Mouse (Mus musculus) CH12.LX (cell line): ENCODE data around the gene Pknox1. TPM values are rescaled to one million over a fixed set of nuclear protein-coding genes. Genes with fewer than 3 reads are reported as not detected.
"Not testable (repeated sequence)": the region's sequence is repeated elsewhere in the genome, so short reads cannot be mapped to it uniquely, and the experiment has no call there.

Experiments
- DNase-seq: peaks from one replicate; pipeline ENCODE4 v3.0.0-alpha.2; 2013; ENCODE audit errors: extremely low read depth
- H3K27ac ChIP-seq: 2 replicates; pipeline ENCODE4 v1.5.1; 2012; ENCODE audit warnings: low read depth, mild to moderate bottlenecking, control low read depth, moderate library complexity; ENCODE audit not compliant: insufficient read depth
- H3K27me3 ChIP-seq: replicated peaks from 2 replicates; pipeline ENCODE3; 2012; ENCODE audit warnings: inconsistent platforms
- H3K36me3 ChIP-seq, 2 experiments: replicated peaks in 1 of 2; 2 replicates each; pipeline versions ENCODE3 to v1.6.1; 2012; ENCODE audit warnings: inconsistent platforms in 1 of 2, low read length in 1 of 2, mild to moderate bottlenecking in 1 of 2, mixed read lengths in 1 of 2, moderate library complexity in 1 of 2; ENCODE audit not compliant: control insufficient read depth in 1 of 2, insufficient read depth in 1 of 2
- H3K4me1 ChIP-seq, 2 experiments: 2 replicates each; pipeline ENCODE4 v1.6.1; 2012; ENCODE audit warnings: inconsistent platforms in 1 of 2, moderate library complexity in 1 of 2; ENCODE audit not compliant: insufficient read depth in 2 of 2, control insufficient read depth in 1 of 2
- H3K4me2 ChIP-seq: 2 replicates; pipeline ENCODE4 v1.6.1; 2012; ENCODE audit warnings: low read depth, mild to moderate bottlenecking, control low read depth; ENCODE audit not compliant: poor library complexity, insufficient read depth, severe bottlenecking
- H3K4me3 ChIP-seq, 3 experiments: fragments of 150-350 bp in 1 of 3; sonication (generic) in 1 of 3; replicated peaks in 1 of 3; 2 replicates each; pipeline versions ENCODE3 to v1.5.1; 2011 to 2012; ENCODE audit warnings: low read depth in 2 of 3, low read length in 2 of 3, mild to moderate bottlenecking in 2 of 3, moderate library complexity in 2 of 3, control low read depth in 1 of 3, improper control_type of control experiment in 1 of 3, inconsistent platforms in 1 of 3, mixed read lengths in 1 of 3; ENCODE audit not compliant: poor library complexity in 1 of 3
- H3K79me2 ChIP-seq: replicated peaks from 2 replicates; pipeline ENCODE4 v1.6.1; 2012; ENCODE audit warnings: mild to moderate bottlenecking, moderate library complexity; ENCODE audit not compliant: control insufficient read depth, poor library complexity, insufficient read depth, severe bottlenecking; ENCODE audit errors: extremely low read depth
- H3K9ac ChIP-seq: 2 replicates; pipeline ENCODE4 v1.6.1; 2012; ENCODE audit warnings: low read depth, mild to moderate bottlenecking, control low read depth, moderate library complexity; ENCODE audit not compliant: insufficient read depth
- H3K9me3 ChIP-seq: replicated peaks from 2 replicates; pipeline ENCODE3; 2012; ENCODE audit warnings: low read length, inconsistent platforms, mixed read lengths
- BHLHE40 ChIP-seq: IDR thresholded peaks from 2 replicates; pipeline ENCODE4 v1.6.1; 2011; ENCODE audit warnings: mild to moderate bottlenecking, low read depth, low read length, improper control_type of control experiment
- CTCF ChIP-seq, 2 experiments: IDR thresholded peaks in 1 of 2; conservative IDR thresholded peaks in 1 of 2; 2 replicates each; pipeline ENCODE4 v1.5.1; 2011 to 2012; ENCODE audit warnings: low read depth in 2 of 2, low read length in 2 of 2, improper control_type of control experiment in 1 of 2, inconsistent platforms in 1 of 2, mild to moderate bottlenecking in 1 of 2, moderate library complexity in 1 of 2
- ELF1 ChIP-seq: IDR thresholded peaks from 2 replicates; pipeline ENCODE4 v1.6.1; 2014; ENCODE audit warnings: low read depth, mild to moderate bottlenecking, inconsistent platforms, low read length, improper control_type of control experiment
- GABPA ChIP-seq: IDR thresholded peaks from 2 replicates; pipeline ENCODE4 v1.6.1; 2012; ENCODE audit warnings: low read depth, low read length, improper control_type of control experiment, inconsistent platforms; ENCODE audit not compliant: insufficient replicate concordance
- HCFC1 ChIP-seq: IDR thresholded peaks from 2 replicates; pipeline ENCODE4 v1.6.1; 2012; ENCODE audit warnings: low read depth, mild to moderate bottlenecking, inconsistent platforms, low read length, improper control_type of control experiment
- JUN ChIP-seq: IDR thresholded peaks from 2 replicates; pipeline ENCODE4 v1.6.1; 2011; ENCODE audit warnings: low read depth, mild to moderate bottlenecking, low read length, improper control_type of control experiment, moderate library complexity; ENCODE audit not compliant: insufficient read depth
- KAT2A ChIP-seq: IDR thresholded peaks from 2 replicates; pipeline ENCODE4 v1.6.1; 2012; ENCODE audit warnings: low read length, improper control_type of control experiment, inconsistent platforms; ENCODE audit not compliant: insufficient replicate concordance
- MAFK ChIP-seq: IDR thresholded peaks from 2 replicates; pipeline ENCODE4 v1.6.1; 2011; ENCODE audit warnings: low read length, improper control_type of control experiment; ENCODE audit not compliant: insufficient replicate concordance
- MAX ChIP-seq: IDR thresholded peaks from 2 replicates; pipeline ENCODE4 v1.6.1; 2011; ENCODE audit warnings: low read length, improper control_type of control experiment
- NELFE ChIP-seq: IDR thresholded peaks from 2 replicates; pipeline ENCODE4 v1.6.1; 2011; ENCODE audit warnings: low read depth, low read length, improper control_type of control experiment
- NRF1 ChIP-seq: IDR thresholded peaks from 2 replicates; pipeline ENCODE4 v1.6.1; 2014; ENCODE audit warnings: low read depth, mild to moderate bottlenecking, inconsistent platforms, low read length, improper control_type of control experiment, moderate library complexity
- POLR2A ChIP-seq: IDR thresholded peaks from 2 replicates; pipeline ENCODE4 v1.6.1; 2011; ENCODE audit warnings: low read depth, mild to moderate bottlenecking, improper control_type of control experiment, low read length
- POLR2AphosphoS2 ChIP-seq: IDR thresholded peaks from 2 replicates; pipeline ENCODE4 v1.6.1; 2011; ENCODE audit warnings: low read depth, low read length, improper control_type of control experiment
- RAD21 ChIP-seq: IDR thresholded peaks from 2 replicates; pipeline ENCODE4 v1.6.1; 2011; ENCODE audit warnings: low read depth, mild to moderate bottlenecking, low read length, improper control_type of control experiment, moderate library complexity
- RCOR1 ChIP-seq: conservative IDR thresholded peaks from 2 replicates; pipeline ENCODE4 v1.6.1; 2012; ENCODE audit warnings: low read depth, mild to moderate bottlenecking, inconsistent platforms, low read length, improper control_type of control experiment
- SIN3A ChIP-seq: IDR thresholded peaks from 2 replicates; pipeline ENCODE4 v1.6.1; 2012; ENCODE audit warnings: low read length, improper control_type of control experiment, inconsistent platforms
- SMC3 ChIP-seq: IDR thresholded peaks from 2 replicates; pipeline ENCODE4 v1.6.1; 2011; ENCODE audit warnings: low read depth, low read length, improper control_type of control experiment
- TBP ChIP-seq: conservative IDR thresholded peaks from 2 replicates; pipeline ENCODE4 v1.6.1; 2011; ENCODE audit warnings: low read depth, low read length, improper control_type of control experiment
- USF1 ChIP-seq: IDR thresholded peaks from 2 replicates; pipeline ENCODE4 v1.6.1; 2014; ENCODE audit warnings: low read depth, mild to moderate bottlenecking, inconsistent platforms, low read length, improper control_type of control experiment
- USF2 ChIP-seq: conservative IDR thresholded peaks from 2 replicates; pipeline ENCODE4 v1.6.1; 2011; ENCODE audit warnings: low read depth, low read length, improper control_type of control experiment
- ZC3H11A ChIP-seq: IDR thresholded peaks from 2 replicates; pipeline ENCODE4 v1.6.1; 2012; ENCODE audit warnings: low read depth, mild to moderate bottlenecking, inconsistent platforms, low read length, improper control_type of control experiment
- ZMIZ1 ChIP-seq: IDR thresholded peaks from 2 replicates; pipeline ENCODE4 v1.6.1; 2012; ENCODE audit warnings: low read depth, mild to moderate bottlenecking, inconsistent platforms, low read length, improper control_type of control experiment
- ZNF384 ChIP-seq: IDR thresholded peaks from 2 replicates; pipeline ENCODE4 v1.6.1; 2012; ENCODE audit warnings: low read depth, low read length, improper control_type of control experiment, inconsistent platforms
- dilution Hi-C: fragments of 300-500 bp; cut with MboI; formaldehyde crosslinking; loops from 2 replicates; pipeline ENCODE4 v1.14.3; 2020; ENCODE audit warnings: low sequenced_read_pairs; ENCODE audit not compliant: extremely low pct_unique_long_range_greater_than_20kb, extremely low pct_ligation_motif_present
- in situ Hi-C: fragments of 300-500 bp; cut with MboI; formaldehyde crosslinking; loops from 3 replicates; pipeline ENCODE4 v1.14.3; 2019; ENCODE audit warnings: low sequenced_read_pairs, low pct_ligation_motif_present, low pct_unique_long_range_greater_than_20kb, mixed read lengths
- polyA plus RNA-seq: library from polyadenylated mRNA; unstranded; fragments of >175 nt; gene quantifications from 2 replicates; pipeline ENCODE4 v1.2.1, GENCODE M21; 2012; ENCODE audit warnings: low read depth; ENCODE audit not compliant: insufficient read length
- total RNA-seq, 2 experiments: library from RNA; depleted of rRNA; stranded (reverse); fragments of 300-350 nt in 1 of 2; fragments of >200 nt in 1 of 2; gene quantifications; 2 replicates each; pipeline ENCODE4 v1.2.3; 2012 to 2014

The Pknox1 gene
- total and polyA plus RNA-seq, 3 experiments, result 15.1 to 22.3 (median 20.5) TPM

GRCm38 (mm10) chr17:31531441-31532158, 32.9 kb upstream of the Pknox1 start:
- dilution Hi-C loops (no loop called here), in situ Hi-C loops (loop anchor here (10.0 kb wide), 1 partner anchor 493 kb away; no protein-coding TSS in a partner anchor)
- Histone ChIP-seq H3K4me3 (no peak overlapping the region), H3K27ac (no peak overlapping the region), H3K4me1 (peaks cover 7 to 35% of the 10 kb centered on the region in 2 experiments), H3K4me2 (no peak overlapping the region), H3K9ac (no peak overlapping the region), H3K36me3 (peaks cover 38 to 58% of the 10 kb centered on the region in 2 experiments), H3K27me3 (no peaks in the 10 kb centered on the region), H3K79me2 (no peaks in the 10 kb centered on the region), H3K9me3 (no peaks in the 10 kb centered on the region)
- DNase-seq, result no peak
- TF ChIP-seq POLR2A, result no peak
- TF ChIP-seq ZMIZ1, result 0 out of 2 replicates have a peak, but pooled peaks have one; percentile 13
- TF ChIP-seq ELF1, result peak; percentile 52; the same call in 1 of the 2 replicates
- TF ChIP-seq HCFC1, result peak; percentile 42
- TF ChIP-seq SIN3A, result no peak

- Histone ChIP-seq H3K4me1 (peaks cover 7 to 35% of the 10 kb centered on the region in 2 experiments), H3K36me3 (peaks cover 30 to 52% of the 10 kb centered on the region in 2 experiments)
- H3K79me2 ChIP-seq, H3K9ac ChIP-seq, H3K27ac ChIP-seq, DNase-seq, H3K4me2 ChIP-seq, H3K9me3 ChIP-seq, H3K4me3 ChIP-seq, dilution Hi-C loops, H3K27me3 ChIP-seq: not testable (repeated sequence)
- in situ Hi-C loops, result loop anchor here (10.0 kb wide), 1 partner anchor 492 kb away; no protein-coding TSS in a partner anchor
Measured at GRCm38 (mm10) chr17:31532331-31532730, 32.2 kb upstream of the Pknox1 start.

- DNase-seq, result no peak
- dilution Hi-C loops (no loop called here), in situ Hi-C loops (loop anchor here (10.0 kb wide), 1 partner anchor 489 kb away; no protein-coding TSS in a partner anchor)
- no peak overlapping the region for H3K9ac ChIP-seq
- no peaks in the 10 kb centered on the region for H3K79me2 ChIP-seq
- H3K27me3 ChIP-seq, result no peaks in the 10 kb centered on the region
- TF ChIP-seq CTCF (conservative IDR thresholded peaks at IDR 0.05 in 1 of 2, IDR thresholded peaks at IDR 0.05 in 1 of 2; ENCODE audit: low read depth in 2 of 2, low read length in 2 of 2) (no peak), ZC3H11A (no peak), USF2 (no peak), NELFE (no peak), MAFK (no peak), KAT2A (no peak), SMC3 (no peak), USF1 (no peak), HCFC1 (no peak), MAX (no peak), BHLHE40 (no peak), NRF1 (no peak), RCOR1 (no peak), JUN (no peak), ZNF384 (no peak), GABPA (no peak), RAD21 (no peak), TBP (no peak), POLR2AphosphoS2 (no peak)
- H3K4me1 ChIP-seq, result peaks cover 7 to 13% of the 10 kb centered on the region in 2 experiments
- peaks cover 12 to 40% of the 10 kb centered on the region in 2 experiments for H3K36me3 ChIP-seq
- no peak overlapping the region for H3K27ac ChIP-seq
- H3K4me3 ChIP-seq, result no peak overlapping the region
- H3K9me3 ChIP-seq, result no peaks in the 10 kb centered on the region
- H3K4me2 ChIP-seq, result no peak overlapping the region
Measured at GRCm38 (mm10) chr17:31535358-31535757, 29.2 kb upstream of the Pknox1 start.
